Mouse (Mus musculus): Measurements from ENCODE around the gene Ergic1.

- no peak for TF ChIP-seq CTCF (IDR thresholded peaks at IDR 0.05; ENCODE audit: insufficient read depth, low read length)
- TF ChIP-seq POLR2A (IDR thresholded peaks at IDR 0.05; ENCODE audit: borderline replicate concordance, extremely low read depth, low read depth, low read length), result no peak
Measured at GRCm38 (mm10) chr17:26551104-26551503, 10.2 kb upstream of the Ergic1 start.

All from lung, adult 2 months (tissue).